Mouse (Mus musculus) limb, embryonic 11.5 days (tissue): ENCODE data around the gene Siglec1. TPM values are rescaled to one million over a fixed set of nuclear protein-coding genes. Genes with fewer than 3 reads are reported as not detected.
"Not testable (repeated sequence)": the region's sequence is repeated elsewhere in the genome, so short reads cannot be mapped to it uniquely, and the experiment has no call there.

Experiments
- ATAC-seq: fragments of 200-750 bp; cut with Nextera tagmentation; 2 replicates; pipeline ENCODE4 v1.8.0; 2017; ENCODE audit warnings: low read depth; ENCODE audit not compliant: insufficient number of reproducible peaks, low FRiP score, low TSS enrichment
- DNase-seq: peaks from one replicate; pipeline ENCODE4 v3.0.0-alpha.2; 2015; ENCODE audit warnings: low spot score
- H3K27ac ChIP-seq: fragments of 300-500 bp; sonication (generic); replicated peaks from 2 replicates; pipeline ENCODE4 v1.5.1; 2014; ENCODE audit warnings: low read depth, mild to moderate bottlenecking, low read length
- H3K27me3 ChIP-seq: fragments of 300-500 bp; sonication (generic); 2 replicates; pipeline ENCODE4 v1.6.1; 2014; ENCODE audit warnings: mild to moderate bottlenecking, low read length, mixed read lengths; ENCODE audit not compliant: control insufficient read depth, insufficient read depth
- H3K36me3 ChIP-seq: fragments of 300-500 bp; sonication (generic); 2 replicates; pipeline ENCODE4 v1.6.1; 2014; ENCODE audit warnings: mild to moderate bottlenecking, low read length, moderate library complexity, mixed read lengths; ENCODE audit not compliant: control insufficient read depth, insufficient read depth
- H3K4me1 ChIP-seq: fragments of 300-500 bp; sonication (generic); 2 replicates; pipeline ENCODE4 v1.6.1; 2014; ENCODE audit warnings: low read length, mixed read lengths; ENCODE audit not compliant: control insufficient read depth, insufficient read depth
- H3K4me2 ChIP-seq: fragments of 300-500 bp; sonication (generic); 2 replicates; pipeline ENCODE4 v1.6.1; 2014; ENCODE audit warnings: low read depth, mild to moderate bottlenecking, moderate library complexity; ENCODE audit not compliant: severe bottlenecking
- H3K4me3 ChIP-seq: fragments of 300-500 bp; sonication (generic); 2 replicates; pipeline ENCODE4 v1.5.1; 2014; ENCODE audit warnings: low read depth, low read length
- H3K9ac ChIP-seq: fragments of 300-500 bp; sonication (generic); 2 replicates; pipeline ENCODE4 v1.6.1; 2014; ENCODE audit warnings: mild to moderate bottlenecking, low read length
- H3K9me3 ChIP-seq: fragments of 300-500 bp; sonication (generic); 2 replicates; pipeline ENCODE4 v1.6.1; 2016; ENCODE audit warnings: low read length; ENCODE audit not compliant: control insufficient read depth
- WGBS: fragments of 180-500 bp; shearing (Covaris S2); extraction: QIAGEN DNeasy Blood & Tissue Kit; methylation state at CpG from one replicate; pipeline ENCODE4 v1.1.7; 2014; 5-methylcytosine and 5-hydroxymethylcytosine counted together
- polyA plus RNA-seq: library from polyadenylated mRNA; unstranded; fragments of >200 nt; fragmentation: Nextera tagmentation; extraction: Ambion mirVana; gene quantifications from 2 replicates; pipeline ENCODE4 v1.2.1, GENCODE M21; 2014

The Siglec1 gene
- polyA plus RNA-seq, 1 experiment from 2014 or later = 0.07 TPM

DNA sequence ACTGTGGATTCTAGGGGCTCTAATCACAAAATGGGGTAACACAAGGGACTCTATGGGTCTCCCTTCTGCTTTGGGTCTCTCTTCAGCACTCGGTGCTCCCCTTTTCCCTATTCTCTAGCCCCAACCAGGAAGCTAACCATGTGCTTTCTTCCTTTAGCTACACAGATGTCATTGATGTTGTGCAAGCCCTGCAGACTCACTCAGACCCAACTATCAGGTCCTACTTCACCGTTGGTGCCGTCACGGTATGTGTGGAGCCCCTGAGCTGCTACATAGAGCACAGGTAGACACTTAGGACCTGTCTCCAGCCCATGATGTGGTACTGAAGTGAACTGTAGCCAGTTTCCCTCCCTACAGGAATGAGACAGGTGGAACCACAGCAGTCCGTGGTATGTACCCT, 19.4 kb upstream of the Siglec1 start:
- DNase-seq = no peak
- no peak overlapping the region for H3K27ac ChIP-seq
- 90% methylated on average over 5 of the region's 5 CpGs for WGBS

DNA sequence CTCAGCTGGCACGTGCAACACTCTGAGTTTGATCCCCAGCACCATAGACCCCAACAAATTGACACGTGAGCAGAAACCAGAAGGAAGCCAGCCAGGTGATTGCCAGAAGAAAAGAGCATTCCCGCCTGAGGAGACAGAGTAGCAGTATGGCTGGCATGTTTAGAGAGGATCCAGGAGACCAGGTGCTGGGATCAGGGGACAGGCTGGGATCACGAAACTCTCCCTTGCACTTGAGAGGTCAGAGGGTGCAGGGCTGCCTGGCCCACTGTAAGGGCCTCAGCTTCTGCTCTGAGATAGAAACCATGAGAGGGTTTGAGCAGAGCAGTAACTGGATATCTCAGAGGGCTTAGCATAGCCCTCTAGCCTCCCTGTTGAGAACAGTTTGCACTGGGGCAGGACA, 18.5 kb upstream of the Siglec1 start:
- not testable (repeated sequence) for H3K27ac ChIP-seq, H3K4me2 ChIP-seq, H3K9me3 ChIP-seq, DNase-seq, ATAC-seq, H3K36me3 ChIP-seq, H3K4me3 ChIP-seq, H3K9ac ChIP-seq, H3K4me1 ChIP-seq, H3K27me3 ChIP-seq
- WGBS = 60% methylated on average over 4 of the region's 4 CpGs

More for the DNA sequence above, 19.4 kb upstream of the Siglec1 start:
- H3K9me3 ChIP-seq = no peaks in the 10 kb centered on the region
- no peak overlapping the region for H3K4me2 ChIP-seq
- ATAC-seq = no peak
- no peaks in the 10 kb centered on the region for H3K27me3 ChIP-seq
- H3K4me1 ChIP-seq = no peaks in the 10 kb centered on the region
- no peak overlapping the region for H3K4me3 ChIP-seq
- H3K9ac ChIP-seq = no peak overlapping the region
- no peaks in the 10 kb centered on the region for H3K36me3 ChIP-seq

DNA sequence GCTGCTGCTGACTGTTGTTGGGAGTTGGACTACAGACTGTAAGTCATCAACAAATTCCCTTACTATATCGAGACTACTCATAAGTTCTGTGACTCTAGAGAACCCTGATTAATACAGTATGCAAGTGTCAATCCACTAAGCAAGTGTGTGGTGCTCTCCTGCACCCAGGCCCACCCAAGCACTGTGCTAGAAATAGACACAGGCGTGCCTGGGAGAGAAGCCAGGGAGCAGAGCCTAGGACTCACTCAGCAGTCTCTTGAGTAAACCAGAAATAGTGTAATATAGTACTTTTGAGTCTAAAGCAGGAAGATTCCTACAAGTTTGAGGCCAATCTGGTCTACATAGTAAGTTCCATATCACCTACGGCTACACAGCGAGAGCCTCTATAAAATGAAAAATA, 17.5 kb upstream of the Siglec1 start:
- no peak overlapping the region for H3K4me3 ChIP-seq
- no peaks in the 10 kb centered on the region for H3K36me3 ChIP-seq
- no peaks in the 10 kb centered on the region for H3K9me3 ChIP-seq
- H3K9ac ChIP-seq = no peak overlapping the region
- DNase-seq (no peak), ATAC-seq (no peak)
- no peaks in the 10 kb centered on the region for H3K4me1 ChIP-seq
- H3K27me3 ChIP-seq = no peaks in the 10 kb centered on the region
- H3K4me2 ChIP-seq = no peak overlapping the region
- no peak overlapping the region for H3K27ac ChIP-seq
- WGBS = 90% methylated on average over 4 of the region's 4 CpGs

DNA sequence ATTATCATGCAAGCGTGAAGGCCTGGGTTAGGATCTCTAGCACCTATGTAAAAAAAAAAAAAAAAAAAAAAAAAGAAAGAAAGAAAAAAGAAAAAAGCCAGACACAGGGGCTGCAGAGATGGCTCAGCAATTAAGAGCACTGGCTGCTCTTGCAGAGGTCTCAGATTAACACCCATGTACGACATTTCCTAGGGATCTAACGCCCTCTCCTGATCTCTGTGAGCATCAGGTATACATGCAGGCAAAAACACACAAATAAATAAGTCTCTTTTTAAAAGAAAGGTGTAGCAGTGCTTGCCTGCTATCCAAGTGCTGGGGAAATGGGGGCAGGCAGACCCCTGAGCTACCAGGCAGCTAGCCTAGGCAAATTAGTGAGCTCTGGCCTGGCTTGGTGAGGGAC, 15.0 kb upstream of the Siglec1 start:
- DNase-seq (no peak), ATAC-seq (no peak)
- Histone ChIP-seq H3K9me3 (no peaks in the 10 kb centered on the region), H3K4me2 (no peak overlapping the region), H3K4me1 (0 out of 2 replicates have a peak, but pooled peaks cover 2% of the 10 kb centered on the region), H3K27ac (no peak overlapping the region), H3K4me3 (no peak overlapping the region), H3K36me3 (no peaks in the 10 kb centered on the region), H3K27me3 (no peaks in the 10 kb centered on the region), H3K9ac (no peak overlapping the region)
- WGBS = 43% methylated on average over 3 of the region's 3 CpGs

DNA sequence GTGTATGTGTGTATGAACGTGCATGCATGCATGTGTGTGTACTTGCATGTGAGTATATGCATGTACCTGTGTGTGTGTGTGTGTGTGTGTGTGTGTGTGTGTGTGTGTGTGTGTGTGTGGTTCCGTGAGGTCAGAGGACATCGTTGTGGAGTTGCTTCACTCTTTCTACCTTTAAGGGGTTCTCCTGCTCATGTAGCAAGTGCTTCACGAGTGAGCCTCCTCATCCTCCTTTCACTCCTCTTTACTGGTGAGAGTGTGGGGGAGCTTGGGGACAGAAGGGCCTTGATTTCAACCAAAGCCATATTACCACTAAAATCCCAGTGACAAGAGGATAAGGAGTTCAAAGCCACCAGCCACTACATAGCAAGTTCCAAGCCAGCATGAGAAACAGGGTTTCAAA, 10.5 kb upstream of the Siglec1 start:
- 83% methylated on average over 4 of the region's 4 CpGs for WGBS
- no peak overlapping the region for H3K9ac ChIP-seq
- H3K36me3 ChIP-seq = no peaks in the 10 kb centered on the region
- no peaks in the 10 kb centered on the region for H3K27me3 ChIP-seq
- no peaks in the 10 kb centered on the region for H3K9me3 ChIP-seq
- no peak overlapping the region for H3K4me3 ChIP-seq
- H3K27ac ChIP-seq = no peak overlapping the region
- ATAC-seq = no peak
- no peak for DNase-seq
- H3K4me1 ChIP-seq = 0 out of 2 replicates have a peak, but pooled peaks cover 5% of the 10 kb centered on the region
- no peak overlapping the region for H3K4me2 ChIP-seq

DNA sequence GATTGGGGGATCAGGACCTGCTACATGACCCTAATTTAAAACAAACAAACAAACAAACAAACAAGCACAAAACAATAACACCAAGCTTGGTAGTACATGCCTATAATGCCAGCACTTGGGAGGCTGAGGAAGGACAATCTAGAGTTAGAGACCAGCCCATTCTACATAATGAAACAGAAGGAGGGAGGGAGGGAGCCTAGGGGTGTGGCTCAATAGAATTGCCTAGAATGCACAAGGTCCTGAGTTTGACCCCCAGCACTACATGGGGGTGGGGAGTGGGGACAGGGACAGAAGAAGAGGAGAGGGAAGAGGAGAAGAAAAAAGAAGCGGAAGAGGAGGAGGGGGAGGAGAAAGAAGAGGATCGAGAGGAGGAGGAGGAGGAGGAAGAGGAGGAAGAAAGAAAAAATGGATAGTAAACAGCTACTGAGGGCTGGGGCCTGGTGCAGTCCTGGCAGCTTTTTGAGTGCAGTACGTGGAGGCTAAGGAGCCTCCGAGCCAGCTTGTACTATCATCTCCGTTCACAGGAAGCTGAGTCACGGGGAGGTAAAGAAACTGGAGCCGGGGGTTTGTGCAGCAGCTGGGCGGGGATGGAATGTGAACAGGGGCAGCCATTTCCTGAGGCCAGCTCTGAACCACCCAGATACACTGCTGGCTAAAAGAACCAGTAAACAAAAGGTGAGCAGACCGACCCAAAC, 9.7 kb upstream of the Siglec1 start:
- Histone ChIP-seq H3K9me3 (no peaks in the 10 kb centered on the region), H3K9ac (peak overlapping the region; percentile 56), H3K27me3 (no peaks in the 10 kb centered on the region), H3K4me1 (0 out of 2 replicates have a peak, but pooled peaks cover 5% of the 10 kb centered on the region), H3K36me3 (no peaks in the 10 kb centered on the region), H3K4me2 (peak overlapping the region; percentile 32; the same call in 1 of the 2 replicates), H3K27ac (peak overlapping the region; percentile 62), H3K4me3 (no peak overlapping the region)
- DNase-seq (peak; percentile 73), ATAC-seq (peak; percentile 84)
- 11% methylated on average over 9 of the region's 9 CpGs for WGBS

DNA sequence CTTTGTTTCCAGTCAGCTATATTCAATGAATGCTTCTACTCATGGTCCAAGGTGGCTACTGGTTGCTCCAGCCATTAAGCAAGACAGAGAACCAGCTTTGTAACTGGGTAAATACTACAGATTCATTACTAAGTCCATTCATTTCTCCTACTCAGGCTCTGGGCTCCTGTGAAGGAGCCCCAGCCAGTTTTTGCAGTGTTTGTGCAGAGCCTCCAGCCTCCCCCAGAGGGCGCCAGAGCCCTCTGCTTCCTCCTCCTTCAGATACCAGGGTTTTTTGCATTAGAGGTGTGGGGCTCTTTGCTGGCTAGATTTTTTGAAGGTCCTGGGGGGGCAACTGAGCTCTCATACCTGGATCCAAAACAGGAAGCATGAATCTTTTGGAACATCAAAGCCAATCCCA, 8.3 kb upstream of the Siglec1 start:
- H3K9ac ChIP-seq = no peak overlapping the region
- ATAC-seq = no peak
- no peaks in the 10 kb centered on the region for H3K27me3 ChIP-seq
- 0 out of 2 replicates have a peak, but pooled peaks cover 5% of the 10 kb centered on the region for H3K4me1 ChIP-seq
- H3K4me2 ChIP-seq = no peak overlapping the region
- WGBS = 0% methylated on average over 1 of the region's 1 CpGs
- DNase-seq = peak; percentile 87
- no peak overlapping the region for H3K4me3 ChIP-seq
- H3K36me3 ChIP-seq = no peaks in the 10 kb centered on the region
- no peak overlapping the region for H3K27ac ChIP-seq
- H3K9me3 ChIP-seq = no peaks in the 10 kb centered on the region

DNA sequence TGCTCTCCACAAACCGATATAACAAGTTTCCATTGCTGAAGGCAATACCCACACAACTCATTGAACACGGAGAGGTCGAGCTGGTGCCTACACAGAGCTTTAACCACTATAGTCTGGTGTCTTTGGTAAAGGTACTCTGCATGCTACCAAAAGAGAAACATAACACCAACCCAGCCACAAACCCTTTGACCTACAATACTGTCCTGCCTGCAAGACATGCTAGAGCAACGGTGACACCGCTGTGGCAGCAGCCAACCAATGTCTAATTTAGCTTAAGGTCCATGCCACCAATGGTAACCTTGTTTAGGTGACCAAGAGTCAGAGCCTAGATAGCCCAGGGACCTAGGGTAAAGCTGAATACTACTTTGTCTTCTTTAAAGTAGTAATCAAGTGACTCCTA, 7.0 kb upstream of the Siglec1 start:
- no peak overlapping the region for H3K9ac ChIP-seq
- 86% methylated on average over 5 of the region's 5 CpGs for WGBS
- no peaks in the 10 kb centered on the region for H3K27me3 ChIP-seq
- no peaks in the 10 kb centered on the region for H3K9me3 ChIP-seq
- no peak overlapping the region for H3K27ac ChIP-seq
- no peaks in the 10 kb centered on the region for H3K36me3 ChIP-seq
- DNase-seq (no peak), ATAC-seq (no peak)
- H3K4me2 ChIP-seq = no peak overlapping the region
- no peak overlapping the region for H3K4me3 ChIP-seq
- 0 out of 2 replicates have a peak, but pooled peaks cover 5% of the 10 kb centered on the region for H3K4me1 ChIP-seq

DNA sequence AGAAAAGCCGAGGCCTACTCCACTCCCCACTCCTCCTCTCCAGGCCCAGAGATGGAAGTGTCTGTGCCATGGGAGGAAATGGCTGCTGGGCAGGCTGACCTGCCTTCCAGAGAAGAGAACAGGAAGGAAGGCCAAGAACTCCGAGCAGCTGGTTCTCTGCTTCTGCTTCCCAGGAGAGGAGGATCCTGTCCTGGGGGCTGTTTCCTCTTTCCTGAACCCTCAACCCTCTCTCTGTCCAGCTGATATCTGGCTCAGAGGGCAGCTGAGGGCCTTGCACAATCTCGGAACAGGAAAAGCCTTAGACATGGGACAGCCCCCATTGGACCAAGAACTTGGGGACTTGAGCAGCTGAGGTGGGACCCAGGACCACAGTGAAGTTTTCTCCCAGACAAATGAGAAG, 4.3 kb upstream of the Siglec1 start:
- Histone ChIP-seq H3K36me3 (no peaks in the 10 kb centered on the region), H3K9me3 (no peaks in the 10 kb centered on the region), H3K9ac (no peak overlapping the region), H3K4me3 (no peak overlapping the region), H3K4me2 (no peak overlapping the region), H3K4me1 (no peaks in the 10 kb centered on the region), H3K27me3 (no peaks in the 10 kb centered on the region), H3K27ac (no peak overlapping the region)
- 83% methylated on average over 3 of the region's 3 CpGs for WGBS
- no peak for ATAC-seq
- DNase-seq = no peak
